ENCODE assay signal across 20 mouse cellular contexts in the genomic region with DNA sequence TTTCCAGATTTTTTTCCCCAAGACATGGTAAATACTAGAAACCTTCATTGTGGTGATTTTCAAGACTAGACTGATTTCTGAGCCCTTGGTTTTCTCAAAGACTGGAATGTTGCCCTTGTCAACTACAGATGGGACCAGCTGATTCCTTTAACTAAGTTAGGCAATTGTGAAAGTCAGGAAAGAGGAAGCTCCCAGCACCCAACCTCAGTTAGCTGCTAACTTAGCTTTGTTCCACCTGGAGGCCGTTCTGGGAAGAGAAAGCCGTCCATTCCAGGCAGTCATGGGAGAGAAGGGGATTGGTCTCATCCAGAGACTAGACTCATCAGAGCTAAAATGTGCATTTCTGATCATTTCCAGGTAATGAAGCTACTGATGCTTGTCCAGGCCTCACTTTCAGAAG. TPM values are rescaled to one million over a fixed set of nuclear protein-coding genes. Genes with fewer than 3 reads are reported as not detected.
"Had no signal": no experiment of that assay in that cellular context is flagged by ENCODE, and none has a peak within 500 bp of the region (broad histone marks: within the 10 kb centered on the region; RNA-seq: fewer than 3 reads in every experiment).

No protein-coding gene starts in this region.

- DNase-seq: gastrocnemius, adult 2 months; gastrocnemius, postnatal 10 days; gastrocnemius, postnatal 25 days; heart, adult 2 months; heart, postnatal 14 days; heart, postnatal 36 days; kidney, adult 18-20 months; kidney, adult 8-10 months; kidney, postnatal 10 days; kidney, postnatal 25 days; kidney, postnatal 4 days; layer of hippocampus, adult 9-11 months; layer of hippocampus, postnatal 36 days; left cerebral cortex, postnatal 4 days had no signal

- ATAC-seq: hindbrain, postnatal 0 days; intestine, postnatal 0 days; liver, embryonic 12.5 days had no signal

RNA-seq across cellular contexts. Expression of gene Ptgdr, which starts 11.4 kb away (rescaled TPM):
- total RNA-seq: gastrocnemius, adult 2 months; gastrocnemius, postnatal 10 days; gastrocnemius, postnatal 25 days; gastrocnemius, postnatal 4 days; heart, adult 2 months; heart, postnatal 14 days; heart, postnatal 36 days; hematopoietic stem cell, adult 5-6 weeks; liver, adult 2 months had no signal
